Mouse (Mus musculus) hindbrain, embryonic 10.5 days (tissue): ENCODE data around the gene Thap7. TPM values are rescaled to one million over a fixed set of nuclear protein-coding genes. Genes with fewer than 3 reads are reported as not detected.
"Not testable (repeated sequence)": the region's sequence is repeated elsewhere in the genome, so short reads cannot be mapped to it uniquely, and the experiment has no call there.

Experiments used
- DNase-seq: peaks from one replicate; pipeline ENCODE4 v3.0.0-alpha.2; 2017; ENCODE audit warnings: low spot score
- H3K27ac ChIP-seq: fragments of 300-500 bp; sonication (generic); 2 replicates; pipeline ENCODE4 v1.5.1; 2016; ENCODE audit warnings: mild to moderate bottlenecking, moderate library complexity
- H3K27me3 ChIP-seq: fragments of 300-500 bp; sonication (generic); 2 replicates; pipeline ENCODE4 v1.6.1; 2016; ENCODE audit warnings: mild to moderate bottlenecking; ENCODE audit not compliant: poor library complexity, insufficient read depth, severe bottlenecking
- H3K36me3 ChIP-seq: fragments of 300-500 bp; sonication (generic); 2 replicates; pipeline ENCODE4 v1.6.1; 2016; ENCODE audit warnings: mild to moderate bottlenecking, moderate library complexity
- H3K4me1 ChIP-seq: fragments of 300-500 bp; sonication (generic); replicated peaks from 2 replicates; pipeline ENCODE4 v1.6.1; 2016; ENCODE audit warnings: mild to moderate bottlenecking
- H3K4me3 ChIP-seq: fragments of 300-500 bp; sonication (generic); 2 replicates; pipeline ENCODE4 v1.5.1; 2016; ENCODE audit warnings: mild to moderate bottlenecking, moderate library complexity
- H3K9me3 ChIP-seq: fragments of 300-500 bp; sonication (generic); 2 replicates; pipeline ENCODE4 v1.6.1; 2016; ENCODE audit warnings: mild to moderate bottlenecking, moderate library complexity
- WGBS: fragments of 180-500 bp; shearing (Covaris S2); methylation state at CpG from one replicate; pipeline ENCODE4 v1.1.7; 2016; 5-methylcytosine and 5-hydroxymethylcytosine counted together
- polyA plus RNA-seq: library from polyadenylated mRNA; unstranded; fragments of >200 nt; fragmentation: Nextera tagmentation; extraction: Ambion mirVana; gene quantifications from 2 replicates; pipeline ENCODE4 v1.2.1, GENCODE M21; 2016

Gene Thap7
- polyA plus RNA-seq, 1 experiment from 2014 or later: 59.1 TPM

- Histone ChIP-seq H3K27ac (no peak overlapping the region), H3K36me3 (peaks cover 84% of the 10 kb centered on the region)
Observed at GRCm38 (mm10) chr16:17525524-17525923, 5.4 kb downstream of the Thap7 start.

GRCm38 (mm10) chr16:17524156-17524555, 6.8 kb downstream of the Thap7 start:
- H3K36me3 ChIP-seq: peaks cover 98% of the 10 kb centered on the region
- no peak overlapping the region for H3K27ac ChIP-seq
- 93% methylated on average over 11 of the region's 11 CpGs for WGBS
- H3K4me3 ChIP-seq: no peak overlapping the region
- H3K27me3 ChIP-seq: no peaks in the 10 kb centered on the region
- peaks cover 7% of the 10 kb centered on the region; the same call in 1 of the 2 replicates for H3K4me1 ChIP-seq
- no peak for DNase-seq
- no peaks in the 10 kb centered on the region for H3K9me3 ChIP-seq

More at GRCm38 (mm10) chr16:17525524-17525923, 5.4 kb downstream of the Thap7 start:
- H3K4me3 ChIP-seq: no peak overlapping the region
- no peaks in the 10 kb centered on the region for H3K9me3 ChIP-seq
- peaks cover 18% of the 10 kb centered on the region for H3K4me1 ChIP-seq
- DNase-seq: no peak
- H3K27me3 ChIP-seq: no peaks in the 10 kb centered on the region
- 88% methylated on average over 3 of the region's 3 CpGs for WGBS

GRCm38 (mm10) chr16:17518910-17519309, 12.0 kb downstream of the Thap7 start:
- Histone ChIP-seq H3K36me3 (peaks cover 99% of the 10 kb centered on the region), H3K4me3 (no peak overlapping the region), H3K9me3 (no peaks in the 10 kb centered on the region), H3K27ac (no peak overlapping the region), H3K4me1 (no peaks in the 10 kb centered on the region), H3K27me3 (no peaks in the 10 kb centered on the region)
- 93% methylated on average over 2 of the region's 2 CpGs for WGBS
- no peak for DNase-seq

DNA sequence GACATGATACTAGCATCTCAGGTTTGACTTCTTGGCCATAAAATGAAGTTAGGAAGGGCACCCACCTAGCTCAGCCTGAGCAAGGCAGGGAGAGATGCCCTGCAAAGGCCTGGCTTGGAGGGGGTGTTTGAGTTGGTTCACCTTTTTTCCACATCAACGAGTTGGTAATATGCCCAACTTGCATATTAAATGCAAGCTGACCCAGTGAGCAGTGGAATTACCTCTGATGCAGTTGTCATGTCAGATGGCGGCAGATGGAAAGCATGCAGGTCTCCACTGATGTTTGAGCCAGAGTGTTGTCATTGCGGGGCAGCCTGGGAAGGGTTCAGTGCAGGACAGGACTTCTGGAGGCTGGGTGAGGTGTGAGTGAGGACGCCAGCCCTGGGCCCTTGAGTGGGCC, 19.5 kb downstream of the Thap7 start:
- Histone ChIP-seq H3K36me3 (peaks cover 52% of the 10 kb centered on the region), H3K27ac (no peak overlapping the region), H3K4me1 (peaks cover 14% of the 10 kb centered on the region), H3K27me3 (no peaks in the 10 kb centered on the region), H3K9me3 (no peaks in the 10 kb centered on the region), H3K4me3 (no peak overlapping the region)
- DNase-seq: no peak
- WGBS: 93% methylated on average over 4 of the region's 4 CpGs

- Histone ChIP-seq H3K27me3 (no peaks in the 10 kb centered on the region), H3K9me3 (no peaks in the 10 kb centered on the region), H3K4me3 (no peak overlapping the region), H3K4me1 (peaks cover 14% of the 10 kb centered on the region), H3K36me3 (peaks cover 45% of the 10 kb centered on the region), H3K27ac (no peak overlapping the region)
- DNase-seq: no peak
- 84% methylated on average over 2 of the region's 2 CpGs for WGBS
Observed at GRCm38 (mm10) chr16:17510686-17511085, 20.2 kb downstream of the Thap7 start.

DNA sequence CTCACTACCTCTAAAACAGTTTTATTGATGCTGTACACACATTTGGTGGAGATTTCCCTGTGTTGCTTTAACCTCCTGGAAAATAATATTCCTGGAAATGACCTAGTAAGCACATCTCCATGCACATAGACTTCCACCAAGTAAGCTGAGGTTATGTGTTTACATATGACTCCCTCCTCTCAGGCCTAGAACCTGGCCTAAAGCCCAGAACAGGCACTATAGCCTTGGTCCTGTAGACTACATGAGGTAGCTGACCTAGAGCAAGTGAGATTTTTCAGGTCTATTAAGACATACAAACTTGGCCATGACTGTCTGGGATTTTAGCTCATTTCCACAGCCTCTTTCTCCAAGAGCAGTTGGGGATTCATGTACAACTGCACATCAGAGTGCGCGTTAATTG, 20.8 kb downstream of the Thap7 start:
- H3K4me3 ChIP-seq: peak overlapping the region; percentile 78
- H3K9me3 ChIP-seq: no peaks in the 10 kb centered on the region
- DNase-seq: no peak
- H3K27ac ChIP-seq: no peak overlapping the region
- no peaks in the 10 kb centered on the region for H3K27me3 ChIP-seq
- WGBS: 99% methylated on average over 2 of the region's 2 CpGs
- peaks cover 39% of the 10 kb centered on the region for H3K36me3 ChIP-seq
- H3K4me1 ChIP-seq: peaks cover 14% of the 10 kb centered on the region

GRCm38 (mm10) chr16:17509240-17509597, 21.7 kb downstream of the Thap7 start:
- peak overlapping the region; percentile 96 for H3K27ac ChIP-seq
- no peaks in the 10 kb centered on the region for H3K27me3 ChIP-seq
- 15% methylated on average over 9 of the region's 9 CpGs for WGBS
- H3K4me1 ChIP-seq: peaks cover 14% of the 10 kb centered on the region
- peaks cover 30% of the 10 kb centered on the region for H3K36me3 ChIP-seq
- no peak for DNase-seq
- peak overlapping the region; percentile 78 for H3K4me3 ChIP-seq
- no peaks in the 10 kb centered on the region for H3K9me3 ChIP-seq

- Histone ChIP-seq H3K4me1 (peaks cover 14% of the 10 kb centered on the region), H3K4me3 (peak within 1 kb of the TSS; percentile 78), H3K27me3 (no peaks in the 10 kb centered on the region), H3K9me3 (no peaks in the 10 kb centered on the region), H3K27ac (peak within 1 kb of the TSS; percentile 96), H3K36me3 (peaks cover 25% of the 10 kb centered on the region)
- DNase-seq: peak; percentile 92
- under 1% methylated on average over 50 of the region's 50 CpGs for WGBS
Observed at GRCm38 (mm10) chr16:17508546-17509239, 22.2 kb downstream of the Thap7 start, which contains the start of gene Lztr1. Lztr1 (plus strand) TSS chr16:17508688.

DNA sequence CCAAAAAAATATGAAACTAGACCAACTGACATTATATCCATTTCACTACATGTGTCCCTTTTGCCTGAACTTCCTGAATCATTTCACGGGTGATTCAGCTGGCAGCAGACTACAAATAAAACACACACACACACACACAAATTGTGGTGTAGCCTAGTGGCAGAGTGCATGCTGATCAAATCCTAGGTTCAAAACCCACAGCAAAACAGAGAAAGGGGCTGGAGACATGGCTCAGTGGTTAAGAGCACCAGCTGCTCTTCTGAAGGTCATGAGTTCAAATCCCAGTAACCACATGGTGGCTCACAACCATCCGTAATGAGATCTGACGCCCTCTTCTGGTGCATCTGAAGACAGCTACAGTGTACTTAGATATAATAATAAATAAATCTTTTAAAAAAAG, 22.9 kb downstream of the Thap7 start:
- peak overlapping the region; percentile 78 for H3K4me3 ChIP-seq
- peaks cover 18% of the 10 kb centered on the region for H3K36me3 ChIP-seq
- peaks cover 14% of the 10 kb centered on the region for H3K4me1 ChIP-seq
- H3K27me3 ChIP-seq, H3K9me3 ChIP-seq, DNase-seq: not testable (repeated sequence)
- WGBS: 30% methylated on average over 3 of the region's 3 CpGs
- H3K27ac ChIP-seq: peak overlapping the region; percentile 96

- WGBS: 86% methylated on average over 5 of the region's 5 CpGs
- H3K9me3 ChIP-seq: no peaks in the 10 kb centered on the region
- no peak for DNase-seq
- H3K27ac ChIP-seq: no peak overlapping the region
- H3K4me1 ChIP-seq: peaks cover 14% of the 10 kb centered on the region
- peaks cover 9% of the 10 kb centered on the region for H3K36me3 ChIP-seq
- H3K4me3 ChIP-seq: no peak overlapping the region
- no peaks in the 10 kb centered on the region for H3K27me3 ChIP-seq
Observed at GRCm38 (mm10) chr16:17507018-17507552, 23.9 kb downstream of the Thap7 start.

- no peaks in the 10 kb centered on the region for H3K9me3 ChIP-seq
- H3K36me3 ChIP-seq: no peaks in the 10 kb centered on the region
- H3K27me3 ChIP-seq: no peaks in the 10 kb centered on the region
- no peak for DNase-seq
- 92% methylated on average over 4 of the region's 4 CpGs for WGBS
- no peak overlapping the region for H3K27ac ChIP-seq
- H3K4me1 ChIP-seq: peaks cover 14% of the 10 kb centered on the region
- H3K4me3 ChIP-seq: no peak overlapping the region
Observed at GRCm38 (mm10) chr16:17502681-17503080, 28.3 kb downstream of the Thap7 start.

GRCm38 (mm10) chr16:17499249-17499883, 31.6 kb downstream of the Thap7 start:
- peak overlapping the region; percentile 65 for H3K27ac ChIP-seq
- peak overlapping the region; percentile 18 for H3K4me3 ChIP-seq
- H3K27me3 ChIP-seq: no peaks in the 10 kb centered on the region
- no peaks in the 10 kb centered on the region for H3K36me3 ChIP-seq
- H3K4me1 ChIP-seq: peaks cover 19% of the 10 kb centered on the region
- DNase-seq: peak; percentile 76
- no peaks in the 10 kb centered on the region for H3K9me3 ChIP-seq
- 14% methylated on average over 10 of the region's 10 CpGs for WGBS
